Mouse (Mus musculus): Measurements from ENCODE around the gene Ablim1. TPM values are rescaled to one million over a fixed set of nuclear protein-coding genes. Genes with fewer than 3 reads are reported as not detected.

Ablim1 gene
- polyA plus RNA-seq, 2 experiments: 3.0 to 4.7 TPM

DNA sequence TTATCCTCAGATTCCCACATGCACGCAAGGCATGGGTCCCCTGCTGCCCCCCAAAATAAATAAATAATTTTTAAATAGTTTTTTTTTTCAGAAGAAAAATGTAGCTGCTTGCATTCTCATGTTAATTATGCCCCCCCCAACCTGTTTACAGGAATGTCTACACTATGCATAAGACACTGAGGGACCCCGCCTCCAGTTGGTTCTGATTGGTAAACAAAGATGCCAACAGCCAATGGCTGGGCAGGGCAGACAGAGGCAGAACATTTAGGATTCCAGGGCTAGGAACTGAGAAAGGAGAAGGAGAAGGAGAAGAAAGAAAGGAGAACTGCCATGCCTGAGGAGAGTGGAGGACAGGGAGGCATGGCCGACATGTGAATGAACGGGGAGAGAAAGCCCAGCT lies 18.6 kb upstream of the Ablim1 start:
- H3K27me3 ChIP-seq (ENCODE audit: control insufficient read depth, insufficient read depth, low read length): no peaks in the 10 kb centered on the region
- TF ChIP-seq EP300 (IDR thresholded peaks at IDR 0.05; ENCODE audit: low read depth) (no peak), CTCF (IDR thresholded peaks at IDR 0.05; ENCODE audit: low read depth) (no peak)
- no peaks in the 10 kb centered on the region for H3K36me3 ChIP-seq (replicated peaks; ENCODE audit: control insufficient read depth, insufficient read depth, low read depth)
- H3K4me1 ChIP-seq (replicated peaks; ENCODE audit: control insufficient read depth in 2 of 2, insufficient read depth in 2 of 2, low read length in 1 of 2): no peaks in the 10 kb centered on the region
- H3K4me2 ChIP-seq (ENCODE audit: low read depth): no peak overlapping the region
- H3K4me3 ChIP-seq (ENCODE audit: insufficient read depth in 1 of 2, low read depth in 2 of 2, low read length in 2 of 2): no peak overlapping the region
- DNase-seq (ENCODE audit: low read depth in 3 of 3, low spot score in 3 of 3): no peak
- no peak overlapping the region for H3K27ac ChIP-seq
- 66% methylated on average over 4 of the region's 4 CpGs for WGBS (ENCODE audit: insufficient replicate concordance)
- no peak overlapping the region for H3K9ac ChIP-seq (replicated peaks)
- H3K9me3 ChIP-seq (ENCODE audit: control insufficient read depth, low read length): no peaks in the 10 kb centered on the region
- no peak for ATAC-seq (ENCODE audit: insufficient read depth)

GRCm38 (mm10) chr19:57331237-57331636 lies 16.5 kb upstream of the Ablim1 start:
- 64% methylated on average over 6 of the region's 6 CpGs for WGBS (ENCODE audit: insufficient replicate concordance)
- Histone ChIP-seq H3K27ac (no peak overlapping the region), H3K4me1 (replicated peaks; ENCODE audit: control insufficient read depth in 2 of 2, insufficient read depth in 2 of 2, low read length in 1 of 2) (no peaks in the 10 kb centered on the region), H3K27me3 (ENCODE audit: control insufficient read depth, insufficient read depth, low read length) (no peaks in the 10 kb centered on the region), H3K36me3 (replicated peaks; ENCODE audit: control insufficient read depth, insufficient read depth, low read depth) (no peaks in the 10 kb centered on the region), H3K9ac (replicated peaks) (no peak overlapping the region), H3K4me3 (ENCODE audit: insufficient read depth in 1 of 2, low read depth in 2 of 2, low read length in 2 of 2) (no peak overlapping the region), H3K9me3 (ENCODE audit: control insufficient read depth, low read length) (no peaks in the 10 kb centered on the region), H3K4me2 (ENCODE audit: low read depth) (no peak overlapping the region)
- DNase-seq (ENCODE audit: low read depth in 3 of 3, low spot score in 3 of 3) (no peak), ATAC-seq (ENCODE audit: insufficient read depth) (no peak)
- TF ChIP-seq CTCF (IDR thresholded peaks at IDR 0.05; ENCODE audit: low read depth): no peak
- TF ChIP-seq EP300 (IDR thresholded peaks at IDR 0.05; ENCODE audit: low read depth): no peak

DNA sequence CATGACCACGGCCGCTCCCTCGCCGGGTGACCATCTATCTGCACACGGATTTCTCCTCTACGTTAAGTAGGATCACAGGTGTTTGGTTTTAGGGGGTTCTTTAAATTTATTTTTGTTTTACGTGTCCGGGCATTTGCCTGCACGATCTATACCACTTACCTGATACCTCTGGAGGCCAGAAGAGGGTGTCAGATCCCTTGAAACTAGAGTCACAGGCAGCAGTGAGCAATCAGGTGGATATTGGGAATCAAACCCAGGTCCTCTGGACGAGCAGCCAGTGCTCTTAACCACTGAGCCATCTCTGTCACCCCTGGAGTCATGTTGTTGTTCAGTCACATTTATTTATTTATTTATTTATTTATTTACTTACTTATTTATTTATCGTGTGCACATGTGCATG lies 15.6 kb upstream of the Ablim1 start:
- Histone ChIP-seq H3K9ac (replicated peaks) (no peak overlapping the region), H3K27ac (no peak overlapping the region), H3K4me3 (ENCODE audit: insufficient read depth in 1 of 2, low read depth in 2 of 2, low read length in 2 of 2) (no peak overlapping the region), H3K9me3 (ENCODE audit: control insufficient read depth, low read length) (no peaks in the 10 kb centered on the region), H3K27me3 (ENCODE audit: control insufficient read depth, insufficient read depth, low read length) (no peaks in the 10 kb centered on the region), H3K4me1 (replicated peaks; ENCODE audit: control insufficient read depth in 2 of 2, insufficient read depth in 2 of 2, low read length in 1 of 2) (no peaks in the 10 kb centered on the region), H3K36me3 (replicated peaks; ENCODE audit: control insufficient read depth, insufficient read depth, low read depth) (no peaks in the 10 kb centered on the region), H3K4me2 (ENCODE audit: low read depth) (no peak overlapping the region)
- TF ChIP-seq CTCF (IDR thresholded peaks at IDR 0.05; ENCODE audit: low read depth): no peak
- no peak for TF ChIP-seq EP300 (IDR thresholded peaks at IDR 0.05; ENCODE audit: low read depth)
- ATAC-seq (ENCODE audit: insufficient read depth): no peak
- whole genome bisulfite sequencing (ENCODE audit: insufficient replicate concordance): 59% methylated on average over 11 of the region's 11 CpGs
- no peak for DNase-seq (ENCODE audit: low read depth in 3 of 3, low spot score in 3 of 3)

DNA sequence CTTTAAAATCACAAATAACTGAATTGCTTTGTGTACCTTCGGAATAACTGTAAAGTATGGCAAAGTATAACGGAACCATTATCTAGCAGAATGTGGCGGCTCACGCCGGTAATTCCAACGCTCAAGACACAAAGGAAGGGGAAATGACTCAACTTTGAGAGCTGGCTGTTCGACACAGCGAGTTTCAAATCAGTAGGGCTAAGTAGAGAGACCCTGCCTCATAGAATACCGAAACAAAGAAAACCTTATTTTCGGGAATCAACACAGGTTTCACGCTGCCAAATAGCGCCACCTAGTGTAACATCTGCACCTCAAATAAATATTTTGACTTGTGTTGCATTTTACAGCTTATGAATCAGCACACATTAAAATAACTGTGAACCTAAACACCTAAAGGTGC lies 14.1 kb upstream of the Ablim1 start:
- Histone ChIP-seq H3K27me3 (ENCODE audit: control insufficient read depth, insufficient read depth, low read length) (no peaks in the 10 kb centered on the region), H3K27ac (no peak overlapping the region), H3K4me3 (ENCODE audit: insufficient read depth in 1 of 2, low read depth in 2 of 2, low read length in 2 of 2) (no peak overlapping the region), H3K4me1 (replicated peaks; ENCODE audit: control insufficient read depth in 2 of 2, insufficient read depth in 2 of 2, low read length in 1 of 2) (no peaks in the 10 kb centered on the region), H3K9ac (replicated peaks) (no peak overlapping the region), H3K4me2 (ENCODE audit: low read depth) (0 out of 2 replicates have a peak overlapping the region, but pooled peaks have one; percentile 16), H3K36me3 (replicated peaks; ENCODE audit: control insufficient read depth, insufficient read depth, low read depth) (no peaks in the 10 kb centered on the region), H3K9me3 (ENCODE audit: control insufficient read depth, low read length) (no peaks in the 10 kb centered on the region)
- DNase-seq (ENCODE audit: low read depth in 3 of 3, low spot score in 3 of 3) (no peak), ATAC-seq (ENCODE audit: insufficient read depth) (no peak)
- WGBS (ENCODE audit: insufficient replicate concordance): 37% methylated on average over 12 of the region's 12 CpGs
- TF ChIP-seq CTCF (IDR thresholded peaks at IDR 0.05; ENCODE audit: low read depth) (peak; percentile 73), EP300 (IDR thresholded peaks at IDR 0.05; ENCODE audit: low read depth) (no peak)

GRCm38 (mm10) chr19:57328269-57328668 lies 13.6 kb upstream of the Ablim1 start:
- no peak for TF ChIP-seq EP300 (IDR thresholded peaks at IDR 0.05; ENCODE audit: low read depth)
- TF ChIP-seq CTCF (IDR thresholded peaks at IDR 0.05; ENCODE audit: low read depth): no peak
- Histone ChIP-seq H3K36me3 (replicated peaks; ENCODE audit: control insufficient read depth, insufficient read depth, low read depth) (no peaks in the 10 kb centered on the region), H3K4me3 (ENCODE audit: insufficient read depth in 1 of 2, low read depth in 2 of 2, low read length in 2 of 2) (no peak overlapping the region), H3K27ac (no peak overlapping the region), H3K4me1 (replicated peaks; ENCODE audit: control insufficient read depth in 2 of 2, insufficient read depth in 2 of 2, low read length in 1 of 2) (no peaks in the 10 kb centered on the region), H3K4me2 (ENCODE audit: low read depth) (no peak overlapping the region), H3K27me3 (ENCODE audit: control insufficient read depth, insufficient read depth, low read length) (no peaks in the 10 kb centered on the region), H3K9ac (replicated peaks) (no peak overlapping the region), H3K9me3 (ENCODE audit: control insufficient read depth, low read length) (no peaks in the 10 kb centered on the region)
- ATAC-seq (ENCODE audit: insufficient read depth) (no peak), DNase-seq (ENCODE audit: low read depth in 3 of 3, low spot score in 3 of 3) (no peak)
- WGBS (ENCODE audit: insufficient replicate concordance): 81% methylated on average over 7 of the region's 7 CpGs
